Mouse (Mus musculus): Measurements from ENCODE around the gene Isoc2a.

The Isoc2a gene

DNA sequence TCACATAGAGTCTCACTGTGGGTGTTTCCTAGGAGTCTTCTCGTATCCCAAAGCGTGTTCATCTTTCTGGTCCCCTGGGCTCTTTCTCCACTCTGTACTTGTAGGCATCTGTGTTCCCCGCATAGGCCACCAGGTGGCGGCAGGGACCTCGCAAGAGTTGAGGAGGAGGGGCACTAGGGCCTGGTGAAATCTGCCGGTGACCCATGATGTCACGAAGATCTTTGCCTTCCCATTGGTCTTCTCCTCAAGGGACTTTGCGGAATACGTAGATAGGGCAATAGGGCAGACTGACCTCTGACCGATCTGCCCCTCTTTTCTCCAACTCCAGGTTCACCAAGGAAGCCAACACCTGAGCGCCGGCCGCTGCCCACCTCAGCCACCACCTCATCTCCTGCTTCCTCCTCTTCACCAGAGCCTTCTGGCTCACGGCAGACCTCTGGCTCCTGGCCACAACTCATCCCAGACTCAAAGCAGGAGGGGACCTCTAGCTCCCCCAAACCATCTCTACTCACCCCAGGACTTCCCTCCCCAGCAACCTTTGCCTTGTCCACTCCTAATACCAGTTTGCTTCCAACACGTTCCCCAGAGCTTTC, 66.4 kb downstream of the Isoc2a start:
- DNase-seq: peak; percentile 95

All from layer of hippocampus, adult 9-11 months (tissue).